Mouse (Mus musculus): ENCODE results near the gene Atp5g1. TPM values are rescaled to one million over a fixed set of nuclear protein-coding genes. Genes with fewer than 3 reads are reported as not detected.

Atp5g1 gene
- polyA plus RNA-seq, 1 experiment = 305 TPM

DNA sequence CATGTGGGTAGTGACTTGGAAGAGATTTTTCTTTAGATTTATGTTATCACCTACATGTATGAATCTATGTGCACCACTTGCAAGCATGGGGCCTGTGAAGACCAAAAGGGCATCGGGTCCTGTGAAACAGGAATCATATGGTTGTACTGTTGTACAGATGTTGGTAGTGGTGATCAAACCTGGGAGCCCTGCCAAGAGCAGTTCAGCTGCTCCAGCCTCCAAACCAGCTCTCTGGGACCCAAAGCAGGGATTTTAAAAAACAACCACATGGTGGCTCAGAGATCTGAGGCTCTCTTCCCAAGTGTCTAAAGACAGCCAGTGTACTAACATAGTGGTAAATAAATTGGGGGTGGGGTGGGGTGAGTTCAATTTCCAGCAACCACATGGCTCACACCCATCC, 32.9 kb upstream of the Atp5g1 start:
- Histone ChIP-seq H3K9me3 (no peaks in the 10 kb centered on the region), H3K4me1 (no peaks in the 10 kb centered on the region), H3K27me3 (replicated peaks) (peaks cover 26% of the 10 kb centered on the region), H3K4me3 (replicated peaks) (no peak overlapping the region), H3K36me3 (replicated peaks; ENCODE audit: low read length) (no peaks in the 10 kb centered on the region)
- TF ChIP-seq FLI1 (IDR thresholded peaks at IDR 0.05; ENCODE audit: low read length) = no peak

DNA sequence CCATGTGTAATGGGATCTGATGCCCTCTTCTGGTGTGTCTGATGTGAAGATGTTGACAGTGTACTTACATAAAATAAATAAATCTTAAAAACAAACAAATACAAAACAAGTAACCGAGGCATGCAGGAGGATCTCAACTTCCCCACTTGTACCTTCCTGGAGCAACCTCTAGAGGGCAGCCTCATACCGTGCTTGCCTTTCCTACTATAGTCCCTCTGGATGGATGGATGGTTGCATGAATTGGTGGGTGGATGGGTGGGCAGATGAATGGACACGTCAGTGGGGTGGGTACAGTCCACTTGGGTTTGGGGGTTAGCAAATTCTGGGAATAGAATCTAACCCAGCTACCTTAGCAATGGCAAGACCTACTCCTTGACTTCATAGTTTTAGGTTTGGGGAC, 17.9 kb upstream of the Atp5g1 start:
- Histone ChIP-seq H3K4me1 (no peaks in the 10 kb centered on the region), H3K36me3 (replicated peaks; ENCODE audit: low read length) (no peaks in the 10 kb centered on the region), H3K4me3 (replicated peaks) (no peak overlapping the region), H3K9me3 (peaks cover under 1% of the 10 kb centered on the region; the same call in 1 of the 2 replicates), H3K27me3 (replicated peaks) (peaks cover 42% of the 10 kb centered on the region)
- no peak for TF ChIP-seq FLI1 (IDR thresholded peaks at IDR 0.05; ENCODE audit: low read length)
- TF ChIP-seq GATA1 (IDR thresholded peaks at IDR 0.05; ENCODE audit: borderline replicate concordance, low read length) = no peak

DNA sequence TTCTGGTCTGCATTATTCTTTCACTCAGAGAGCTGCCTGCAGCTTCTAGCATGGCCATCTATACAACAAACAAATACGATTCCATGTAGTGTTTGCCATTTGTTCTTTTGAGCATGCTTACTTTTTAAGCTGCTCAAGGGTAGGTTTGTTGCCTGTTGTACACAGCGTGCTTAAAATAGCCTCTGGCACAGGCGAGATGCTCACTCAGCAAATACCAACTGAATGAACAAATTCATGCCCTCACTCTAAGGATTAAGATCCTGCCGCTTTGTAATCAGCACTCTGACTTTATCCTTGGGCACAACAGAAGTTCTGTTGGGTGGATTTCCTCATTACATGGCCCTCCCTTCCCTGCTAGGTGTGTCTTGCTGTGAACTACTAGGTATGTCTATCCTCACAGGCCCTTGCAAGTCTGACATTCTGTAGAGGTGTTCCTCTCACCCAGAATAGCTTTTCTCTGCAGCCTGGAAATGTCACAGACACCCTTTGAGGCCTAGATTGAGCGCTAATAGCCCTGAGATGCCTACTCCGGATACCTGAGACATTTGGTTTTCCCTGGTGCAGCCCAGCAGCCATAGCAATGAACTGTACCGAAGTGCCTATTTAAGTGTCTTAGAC, 17.3 kb upstream of the Atp5g1 start:
- H3K4me3 ChIP-seq (replicated peaks) = no peak overlapping the region
- H3K36me3 ChIP-seq (replicated peaks; ENCODE audit: low read length) = no peaks in the 10 kb centered on the region
- peaks cover 37% of the 10 kb centered on the region for H3K27me3 ChIP-seq (replicated peaks)
- TF ChIP-seq GATA1 (IDR thresholded peaks at IDR 0.05; ENCODE audit: borderline replicate concordance, low read length) (no peak), FLI1 (IDR thresholded peaks at IDR 0.05; ENCODE audit: low read length) (no peak)
- peaks cover 6% of the 10 kb centered on the region for H3K9me3 ChIP-seq
- H3K4me1 ChIP-seq = no peaks in the 10 kb centered on the region

DNA sequence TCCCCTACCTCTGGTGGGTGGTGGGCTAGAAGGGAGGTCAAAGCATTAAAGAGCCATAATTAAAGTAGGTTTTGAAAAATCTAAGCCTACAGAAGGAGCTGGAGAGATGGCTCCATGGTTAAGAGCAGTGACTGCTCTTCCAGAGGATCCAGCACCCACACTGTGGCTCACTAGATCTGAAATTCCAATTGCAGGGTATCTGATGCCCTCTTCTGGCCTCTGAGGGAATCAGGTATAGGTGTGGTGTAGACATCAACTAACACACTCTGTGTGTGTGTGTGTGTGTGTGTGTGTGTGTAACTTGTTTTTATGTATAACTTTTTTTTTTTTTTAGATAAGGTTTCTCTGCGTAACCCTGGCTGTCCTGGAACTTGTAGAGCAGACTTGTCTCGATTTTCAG, 15.6 kb upstream of the Atp5g1 start:
- Histone ChIP-seq H3K36me3 (replicated peaks; ENCODE audit: low read length) (no peaks in the 10 kb centered on the region), H3K4me3 (replicated peaks) (no peak overlapping the region), H3K9me3 (peaks cover 9% of the 10 kb centered on the region), H3K4me1 (no peaks in the 10 kb centered on the region), H3K27me3 (replicated peaks) (peaks cover 33% of the 10 kb centered on the region)
- TF ChIP-seq FLI1 (IDR thresholded peaks at IDR 0.05; ENCODE audit: low read length) (no peak), GATA1 (IDR thresholded peaks at IDR 0.05; ENCODE audit: borderline replicate concordance, low read length) (no peak)

DNA sequence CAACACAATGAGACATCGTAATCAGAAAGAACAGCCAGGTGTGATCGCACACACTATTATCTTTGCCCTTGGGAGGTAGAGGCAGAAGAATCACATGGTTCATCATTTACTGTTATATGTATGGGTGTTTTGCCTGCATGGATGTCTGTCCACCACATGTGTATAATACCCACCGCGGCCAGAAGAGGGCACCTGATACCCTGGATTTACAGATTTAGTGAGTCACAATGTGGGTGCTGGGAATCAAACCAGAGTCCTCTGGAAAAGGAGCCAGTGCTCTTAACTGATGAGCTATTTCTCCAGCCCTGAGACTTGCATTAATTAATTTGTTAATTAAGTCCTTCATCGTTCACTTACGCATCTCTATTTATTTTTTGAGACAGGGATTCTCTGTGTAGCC, 12.5 kb upstream of the Atp5g1 start:
- H3K36me3 ChIP-seq (replicated peaks; ENCODE audit: low read length) = no peaks in the 10 kb centered on the region
- H3K4me3 ChIP-seq (replicated peaks) = no peak overlapping the region
- H3K4me1 ChIP-seq = no peaks in the 10 kb centered on the region; the same call in 1 of the 2 replicates
- peaks cover 14% of the 10 kb centered on the region for H3K9me3 ChIP-seq
- TF ChIP-seq FLI1 (IDR thresholded peaks at IDR 0.05; ENCODE audit: low read length) (no peak), GATA1 (IDR thresholded peaks at IDR 0.05; ENCODE audit: borderline replicate concordance, low read length) (no peak)
- peaks cover 33% of the 10 kb centered on the region for H3K27me3 ChIP-seq (replicated peaks)

DNA sequence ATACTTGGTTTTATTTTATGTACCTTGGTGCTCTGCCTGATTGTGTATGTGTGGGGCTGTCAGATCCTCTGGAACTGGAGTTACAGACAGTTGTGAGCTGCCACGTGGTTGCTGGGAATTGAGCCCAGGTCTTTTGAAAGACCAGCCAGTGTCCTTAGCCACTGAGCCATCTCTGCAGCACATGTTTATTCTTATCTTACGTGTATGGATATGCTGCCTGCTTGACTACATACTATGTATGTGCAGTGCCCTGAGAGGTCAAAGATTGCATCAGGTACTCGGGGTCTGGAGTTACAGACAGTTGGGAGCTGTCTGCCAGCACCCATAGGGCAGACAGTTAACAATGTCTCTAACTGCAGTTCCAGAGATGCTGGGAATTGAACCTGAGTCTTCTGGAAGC, 7.2 kb upstream of the Atp5g1 start:
- Histone ChIP-seq H3K36me3 (replicated peaks; ENCODE audit: low read length) (no peaks in the 10 kb centered on the region), H3K4me3 (replicated peaks) (no peak overlapping the region), H3K4me1 (peaks cover 5% of the 10 kb centered on the region), H3K9me3 (peaks cover 7% of the 10 kb centered on the region), H3K27me3 (replicated peaks) (peaks cover 24% of the 10 kb centered on the region)
- TF ChIP-seq GATA1 (IDR thresholded peaks at IDR 0.05; ENCODE audit: borderline replicate concordance, low read length) (no peak), FLI1 (IDR thresholded peaks at IDR 0.05; ENCODE audit: low read length) (no peak)

DNA sequence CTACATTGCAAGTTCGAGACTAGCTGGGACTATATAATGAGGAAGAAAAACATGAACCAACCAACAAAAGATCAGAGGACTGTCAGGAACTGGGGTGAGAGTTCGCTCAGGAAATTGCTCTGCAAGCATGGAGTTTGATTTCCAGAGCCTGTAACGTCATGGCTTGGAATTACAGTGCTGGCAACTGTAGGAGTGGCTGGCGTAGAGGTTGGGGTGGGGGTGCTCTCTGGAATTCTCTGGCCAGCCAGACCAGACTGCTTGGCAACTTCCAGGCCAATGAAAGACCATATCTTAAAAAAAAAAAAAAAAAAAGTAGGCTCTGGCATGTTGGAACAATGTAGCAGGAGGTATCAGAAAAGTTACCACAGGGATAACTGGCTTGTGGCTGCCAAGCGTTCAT, 5.3 kb upstream of the Atp5g1 start:
- Histone ChIP-seq H3K36me3 (replicated peaks; ENCODE audit: low read length) (no peaks in the 10 kb centered on the region), H3K9me3 (peaks cover 1% of the 10 kb centered on the region), H3K4me1 (peaks cover 11% of the 10 kb centered on the region), H3K27me3 (replicated peaks) (peaks cover 13% of the 10 kb centered on the region), H3K4me3 (replicated peaks) (no peak overlapping the region)
- no peak for TF ChIP-seq GATA1 (IDR thresholded peaks at IDR 0.05; ENCODE audit: borderline replicate concordance, low read length)

DNA sequence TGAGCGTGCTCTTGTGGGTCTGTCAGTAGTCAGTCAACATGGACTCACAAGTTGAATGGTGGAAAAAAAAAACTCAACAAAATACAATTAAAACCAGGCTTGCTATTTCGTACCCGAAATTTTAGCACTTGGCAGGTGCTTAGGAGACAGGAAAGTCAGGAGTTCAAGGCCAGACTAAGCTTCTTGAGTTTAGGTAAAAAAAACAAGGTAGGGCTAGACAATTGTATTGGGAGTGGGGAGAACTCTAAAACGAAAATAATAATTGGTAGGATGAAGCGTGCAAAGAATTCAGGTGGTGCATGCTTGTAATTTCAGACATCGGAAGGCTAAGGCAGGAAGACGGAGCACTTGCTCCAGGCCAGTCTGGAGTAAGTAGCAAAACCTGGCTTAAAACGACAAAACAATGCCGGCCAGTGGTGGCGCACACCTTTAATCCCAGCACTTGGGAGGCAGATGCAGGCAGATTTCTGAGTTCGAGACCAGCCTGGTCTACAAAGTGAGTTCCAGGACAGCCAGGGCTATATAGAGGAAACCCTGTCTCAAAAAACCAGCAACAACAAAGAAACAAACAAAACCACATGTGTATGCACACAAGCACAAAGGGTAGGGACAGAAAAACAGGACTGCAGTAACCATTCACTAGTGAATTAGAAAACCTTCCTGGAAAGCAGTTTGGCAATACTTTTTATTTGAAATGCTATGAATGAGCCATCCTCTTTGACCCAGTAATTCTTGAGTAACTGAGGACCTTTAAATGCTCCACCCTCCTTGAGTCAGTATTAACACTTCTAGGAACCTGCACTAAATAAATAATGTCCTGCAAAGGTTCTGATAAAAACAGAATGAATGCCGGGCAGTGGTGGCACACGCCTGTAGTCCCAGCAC, 993 bp upstream of the Atp5g1 start:
- no peaks in the 10 kb centered on the region for H3K27me3 ChIP-seq (replicated peaks)
- H3K4me1 ChIP-seq = peaks cover 35% of the 10 kb centered on the region
- TF ChIP-seq GATA1 (IDR thresholded peaks at IDR 0.05; ENCODE audit: borderline replicate concordance, low read length) (no peak), FLI1 (IDR thresholded peaks at IDR 0.05; ENCODE audit: low read length) (no peak)
- H3K36me3 ChIP-seq (replicated peaks; ENCODE audit: low read length) = peaks cover 17% of the 10 kb centered on the region
- peak overlapping the region; percentile 93 for H3K4me3 ChIP-seq (replicated peaks)
- H3K9me3 ChIP-seq = no peaks in the 10 kb centered on the region

DNA sequence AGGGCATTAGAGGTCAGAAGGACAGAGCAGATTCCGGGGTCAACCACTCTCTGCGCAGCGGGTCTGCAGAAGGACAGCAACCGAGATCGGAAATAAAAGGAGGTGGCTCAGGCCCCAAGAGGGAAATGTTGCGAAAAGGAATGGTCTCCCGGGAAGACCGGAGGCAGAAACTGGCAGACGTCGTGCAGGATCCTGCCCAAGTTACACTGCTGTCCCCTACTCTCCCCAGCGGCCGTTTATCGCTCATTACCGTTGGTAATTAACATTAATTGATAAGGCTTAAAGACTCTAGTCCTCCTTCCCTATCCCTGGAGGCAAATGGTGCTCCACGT, 327 bp downstream of the Atp5g1 start:
- peak overlapping the region; percentile 93 for H3K4me3 ChIP-seq (replicated peaks)
- no peaks in the 10 kb centered on the region for H3K9me3 ChIP-seq
- TF ChIP-seq GATA1 (IDR thresholded peaks at IDR 0.05; ENCODE audit: borderline replicate concordance, low read length) = no peak
- TF ChIP-seq FLI1 (IDR thresholded peaks at IDR 0.05; ENCODE audit: low read length) = no peak
- H3K4me1 ChIP-seq = peaks cover 43% of the 10 kb centered on the region
- no peaks in the 10 kb centered on the region for H3K27me3 ChIP-seq (replicated peaks)
- peaks cover 30% of the 10 kb centered on the region for H3K36me3 ChIP-seq (replicated peaks; ENCODE audit: low read length)

DNA sequence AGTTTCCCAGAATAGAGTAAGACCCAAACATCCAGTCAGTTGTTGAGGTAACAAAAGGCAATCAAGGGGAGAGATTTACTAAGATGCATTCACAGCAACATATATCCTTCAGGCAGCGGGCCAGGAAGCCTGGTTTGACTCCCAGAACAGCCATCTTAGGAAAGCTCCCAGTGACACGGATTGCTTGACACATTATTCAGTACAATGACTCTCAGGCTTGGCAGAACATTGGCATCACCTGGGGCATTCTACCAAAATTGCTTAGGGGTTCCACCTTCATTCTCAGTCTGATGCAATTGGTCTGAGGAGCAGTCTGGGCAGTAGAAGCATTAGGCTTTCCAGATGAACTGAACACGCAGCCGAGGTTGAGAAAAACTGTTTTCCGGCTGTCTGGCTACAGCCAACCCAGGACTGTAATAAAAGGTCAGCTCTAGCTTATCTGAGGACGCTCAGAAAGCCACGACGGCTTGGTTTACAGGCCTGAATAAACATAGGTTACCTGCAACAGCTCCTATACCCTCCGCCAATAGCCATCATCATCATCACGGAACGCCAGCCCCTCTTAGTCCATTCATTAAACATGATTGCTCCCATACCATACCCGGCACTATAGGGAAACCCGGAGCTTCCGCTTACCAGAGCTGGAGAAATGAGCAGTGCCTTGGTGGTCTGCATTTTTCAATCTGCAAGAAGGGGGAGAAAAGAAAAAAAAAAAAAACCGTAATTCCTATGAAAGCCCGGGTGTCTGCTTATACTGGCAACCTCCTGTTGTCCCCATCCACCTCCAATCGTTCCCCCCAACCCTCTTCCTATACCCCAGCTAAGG, 906 bp downstream of the Atp5g1 start:
- Histone ChIP-seq H3K9me3 (no peaks in the 10 kb centered on the region), H3K4me3 (replicated peaks) (peak overlapping the region; percentile 93), H3K36me3 (replicated peaks; ENCODE audit: low read length) (peaks cover 36% of the 10 kb centered on the region), H3K27me3 (replicated peaks) (no peaks in the 10 kb centered on the region), H3K4me1 (peaks cover 43% of the 10 kb centered on the region)
- no peak for TF ChIP-seq FLI1 (IDR thresholded peaks at IDR 0.05; ENCODE audit: low read length)
- no peak for TF ChIP-seq GATA1 (IDR thresholded peaks at IDR 0.05; ENCODE audit: borderline replicate concordance, low read length)
